Mouse (Mus musculus) layer of hippocampus, adult 8-10 months (tissue): Measurements from ENCODE around the gene Abcb9. TPM values are rescaled to one million over a fixed set of nuclear protein-coding genes. Genes with fewer than 3 reads are reported as not detected.

Experiments used
- DNase-seq, 2 experiments: peaks; one replicate each; pipeline ENCODE4 v3.0.0; 2022; ENCODE audit warnings: low spot score in 2 of 2
- total RNA-seq, 4 experiments: library from RNA; stranded (reverse); gene quantifications; 2 replicates each; pipeline ENCODE4 v1.2.4; 2022

Abcb9 gene
- total RNA-seq, 4 experiments from 2014 or later = 29.4 to 33.0 (median 30.4) TPM

- no peak for DNase-seq
These were observed 1.6 kb downstream of the Abcb9 start for GRCm38 (mm10) chr5:124093852-124094604.

- peak in 1 of 2 experiments; percentile 76 for DNase-seq
These were observed 2.3 kb downstream of the Abcb9 start for GRCm38 (mm10) chr5:124093120-124093794.

- DNase-seq = no peak
These were observed 3.6 kb downstream of the Abcb9 start for GRCm38 (mm10) chr5:124091951-124092406.

- DNase-seq = no peak
These were observed 5.7 kb downstream of the Abcb9 start for GRCm38 (mm10) chr5:124089868-124090267.

- DNase-seq = no peak
These were observed 8.7 kb downstream of the Abcb9 start for GRCm38 (mm10) chr5:124086876-124087275.

- no peak for DNase-seq
These were observed 10.1 kb downstream of the Abcb9 start for GRCm38 (mm10) chr5:124085513-124085912.

GRCm38 (mm10) chr5:124084588-124085173 is 10.9 kb downstream of the Abcb9 start:
- DNase-seq = peak; percentile 70 to 86

GRCm38 (mm10) chr5:124083850-124084587 is 11.6 kb downstream of the Abcb9 start:
- DNase-seq = no peak

- no peak for DNase-seq
These were observed 12.5 kb downstream of the Abcb9 start for GRCm38 (mm10) chr5:124082941-124083688.

- DNase-seq = no peak
These were observed 13.2 kb downstream of the Abcb9 start for GRCm38 (mm10) chr5:124082447-124082846.

- DNase-seq = no peak
These were observed 15.7 kb downstream of the Abcb9 start for GRCm38 (mm10) chr5:124079880-124080279.

GRCm38 (mm10) chr5:124078794-124079416 is 16.7 kb downstream of the Abcb9 start:
- peak; percentile 81 to 85 for DNase-seq

GRCm38 (mm10) chr5:124077856-124078460 is 17.6 kb downstream of the Abcb9 start:
- DNase-seq = no peak

GRCm38 (mm10) chr5:124077241-124077640 is 18.4 kb downstream of the Abcb9 start:
- no peak for DNase-seq

GRCm38 (mm10) chr5:124076559-124076958 is 19.0 kb downstream of the Abcb9 start:
- no peak for DNase-seq

- DNase-seq = no peak
These were observed 19.9 kb downstream of the Abcb9 start for GRCm38 (mm10) chr5:124075716-124076115.

- no peak for DNase-seq
These were observed 20.7 kb downstream of the Abcb9 start for GRCm38 (mm10) chr5:124074845-124075307.

GRCm38 (mm10) chr5:124073682-124074081 is 21.9 kb downstream of the Abcb9 start:
- DNase-seq = no peak

- DNase-seq = no peak
These were observed 25.9 kb downstream of the Abcb9 start for GRCm38 (mm10) chr5:124069657-124070056.
